Mouse (Mus musculus) hindlimb bud, embryonic 11.5 days (tissue): ENCODE measurements around the gene Pask.

ENCODE experiments used
- DNase-seq: peaks from one replicate; pipeline ENCODE4 v3.0.0-alpha.2; 2012; ENCODE audit warnings: low read depth, low spot score; ENCODE audit errors: extremely low spot score

Gene Pask

GRCm38 (mm10) chr1:93289678-93290214 lies 53.5 kb downstream of the Pask start:
- no peak for DNase-seq

GRCm38 (mm10) chr1:93277041-93277440 lies 66.2 kb downstream of the Pask start:
- no peak for DNase-seq

DNA sequence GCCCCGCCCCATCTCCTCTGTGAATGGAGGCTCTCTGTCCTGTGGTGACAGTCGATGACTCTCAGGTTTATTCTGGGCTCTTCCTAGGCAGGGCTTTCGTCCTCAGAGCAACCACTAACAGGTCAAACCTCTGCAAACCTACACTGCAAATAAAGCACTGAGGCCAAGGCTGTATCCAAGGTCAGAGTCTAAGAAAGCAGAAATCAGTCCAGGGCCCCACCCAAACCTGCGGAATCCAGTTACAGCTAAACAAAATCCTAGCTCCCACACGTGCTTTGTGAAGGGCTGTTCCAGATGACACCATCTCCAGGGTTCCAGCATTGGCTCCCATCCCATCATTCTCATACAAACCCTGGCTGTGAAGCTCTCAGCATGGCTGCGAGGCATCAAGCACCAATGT lies 67.7 kb downstream of the Pask start:
- no peak for DNase-seq

DNA sequence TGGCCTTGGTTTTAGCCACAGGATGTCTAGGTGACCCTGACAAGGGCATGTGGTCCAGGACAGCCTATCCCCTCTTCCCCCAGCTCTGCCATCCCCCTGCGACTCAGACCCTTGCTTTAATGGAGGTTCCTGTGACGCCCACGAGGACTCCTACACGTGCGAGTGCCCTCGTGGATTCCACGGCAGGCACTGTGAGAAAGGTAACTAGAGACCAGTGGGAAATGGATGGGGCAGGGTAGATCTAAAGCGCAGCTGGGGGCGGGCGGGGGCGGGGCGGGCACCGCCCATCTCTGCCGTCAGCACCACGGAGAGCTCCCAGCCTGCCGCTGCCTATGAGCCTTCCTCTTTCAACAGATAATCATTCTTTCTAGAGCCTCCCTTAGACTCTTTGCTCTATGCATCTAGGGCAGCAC lies 70.9 kb downstream of the Pask start:
- DNase-seq, result no peak

- no peak for DNase-seq
Measured at GRCm38 (mm10) chr1:93271751-93272150, 71.5 kb downstream of the Pask start.

GRCm38 (mm10) chr1:93270516-93271240 lies 72.6 kb downstream of the Pask start:
- DNase-seq, result no peak

GRCm38 (mm10) chr1:93268246-93268645 lies 75.0 kb downstream of the Pask start:
- no peak for DNase-seq

GRCm38 (mm10) chr1:93267207-93267606 lies 76.1 kb downstream of the Pask start:
- no peak for DNase-seq
